Mouse (Mus musculus): ENCODE measurements around the gene Cd247. TPM values are rescaled to one million over a fixed set of nuclear protein-coding genes. Genes with fewer than 3 reads are reported as not detected.
A peak's percentile ranks its signal among the peaks of the same experiment; 100 is the strongest.

Cd247 gene
- polyA plus RNA-seq, 1 experiment: 17.2 TPM

DNA sequence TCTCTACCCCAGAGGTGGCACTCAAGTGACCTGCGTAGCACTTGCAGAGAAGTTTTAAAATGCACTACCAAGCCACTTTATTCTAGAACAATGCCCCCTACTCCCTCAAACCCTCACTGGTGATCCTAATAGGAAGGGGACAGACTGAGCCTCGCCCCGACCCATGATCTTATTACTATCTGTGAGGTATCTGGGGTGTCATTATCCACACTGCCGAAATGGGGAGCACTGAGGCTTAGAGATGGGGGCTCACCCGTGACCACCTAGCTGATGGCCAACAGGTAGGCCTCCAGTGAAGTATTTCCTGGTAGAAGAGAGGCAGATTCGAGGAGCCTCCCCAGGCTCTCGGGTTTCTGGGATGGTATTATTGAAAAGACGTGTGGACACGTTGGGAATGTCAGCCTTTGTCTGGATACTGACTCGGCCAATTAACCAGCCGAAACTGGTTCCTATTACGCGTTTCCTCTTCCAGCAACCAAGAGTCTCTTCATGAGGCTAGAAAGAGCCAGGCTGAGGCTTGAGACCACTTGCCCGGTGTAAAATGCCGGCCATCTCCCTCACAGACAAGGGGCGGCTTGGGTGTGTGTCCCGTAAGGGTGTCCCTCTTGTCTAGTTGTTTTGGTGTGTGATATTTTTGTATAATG lies 22.7 kb upstream of the Cd247 start:
- no peaks in the 10 kb centered on the region for H3K27me3 ChIP-seq (ENCODE audit: control insufficient read depth, insufficient read depth, low read length)

GRCm38 (mm10) chr1:165766295-165766890 lies 22.1 kb upstream of the Cd247 start:
- H3K27me3 ChIP-seq (ENCODE audit: control insufficient read depth, insufficient read depth, low read length): no peaks in the 10 kb centered on the region
- no peak for TF ChIP-seq CTCF (IDR thresholded peaks at IDR 0.05; ENCODE audit: control insufficient read depth, insufficient read depth, insufficient replicate concordance, low read depth, low read length)
- no peak for TF ChIP-seq POLR2A (IDR thresholded peaks at IDR 0.05; ENCODE audit: control insufficient read depth, low read depth, low read length)
- H3K4me3 ChIP-seq (ENCODE audit: control insufficient read depth, low read depth, low read length): no peak overlapping the region
- no peaks in the 10 kb centered on the region for H3K36me3 ChIP-seq (ENCODE audit: control insufficient read depth, insufficient read depth, low read length)
- H3K4me1 ChIP-seq (ENCODE audit: control insufficient read depth, insufficient read depth, low read length): peaks cover 6% of the 10 kb centered on the region
- no peak overlapping the region for H3K27ac ChIP-seq (ENCODE audit: control insufficient read depth, insufficient read depth, low read depth, low read length)

More for the DNA sequence above, 22.7 kb upstream of the Cd247 start:
- TF ChIP-seq CTCF (IDR thresholded peaks at IDR 0.05; ENCODE audit: control insufficient read depth, insufficient read depth, insufficient replicate concordance, low read depth, low read length) (no peak), POLR2A (IDR thresholded peaks at IDR 0.05; ENCODE audit: control insufficient read depth, low read depth, low read length) (no peak)
- H3K36me3 ChIP-seq (ENCODE audit: control insufficient read depth, insufficient read depth, low read length): no peaks in the 10 kb centered on the region
- no peak overlapping the region for H3K27ac ChIP-seq (ENCODE audit: control insufficient read depth, insufficient read depth, low read depth, low read length)
- H3K4me3 ChIP-seq (ENCODE audit: control insufficient read depth, low read depth, low read length): no peak overlapping the region
- H3K4me1 ChIP-seq (ENCODE audit: control insufficient read depth, insufficient read depth, low read length): peaks cover 6% of the 10 kb centered on the region

- H3K36me3 ChIP-seq (ENCODE audit: control insufficient read depth, insufficient read depth, low read length): no peaks in the 10 kb centered on the region
- H3K27me3 ChIP-seq (ENCODE audit: control insufficient read depth, insufficient read depth, low read length): no peaks in the 10 kb centered on the region
- H3K4me3 ChIP-seq (ENCODE audit: control insufficient read depth, low read depth, low read length): no peak overlapping the region
Measured at GRCm38 (mm10) chr1:165768894-165769512, 19.5 kb upstream of the Cd247 start.

GRCm38 (mm10) chr1:165770181-165770759 lies 18.2 kb upstream of the Cd247 start:
- H3K4me1 ChIP-seq (ENCODE audit: control insufficient read depth, insufficient read depth, low read length): peaks cover 4% of the 10 kb centered on the region
- TF ChIP-seq POLR2A (IDR thresholded peaks at IDR 0.05; ENCODE audit: control insufficient read depth, low read depth, low read length): no peak
- TF ChIP-seq CTCF (IDR thresholded peaks at IDR 0.05; ENCODE audit: control insufficient read depth, insufficient read depth, insufficient replicate concordance, low read depth, low read length): no peak
- H3K27me3 ChIP-seq (ENCODE audit: control insufficient read depth, insufficient read depth, low read length): no peaks in the 10 kb centered on the region
- H3K36me3 ChIP-seq (ENCODE audit: control insufficient read depth, insufficient read depth, low read length): no peaks in the 10 kb centered on the region
- no peak overlapping the region for H3K4me3 ChIP-seq (ENCODE audit: control insufficient read depth, low read depth, low read length)
- H3K27ac ChIP-seq (ENCODE audit: control insufficient read depth, insufficient read depth, low read depth, low read length): no peak overlapping the region

More at GRCm38 (mm10) chr1:165768894-165769512, 19.5 kb upstream of the Cd247 start:
- no peak for TF ChIP-seq POLR2A (IDR thresholded peaks at IDR 0.05; ENCODE audit: control insufficient read depth, low read depth, low read length)
- Histone ChIP-seq H3K4me1 (ENCODE audit: control insufficient read depth, insufficient read depth, low read length) (peaks cover 7% of the 10 kb centered on the region), H3K27ac (ENCODE audit: control insufficient read depth, insufficient read depth, low read depth, low read length) (no peak overlapping the region)

DNA sequence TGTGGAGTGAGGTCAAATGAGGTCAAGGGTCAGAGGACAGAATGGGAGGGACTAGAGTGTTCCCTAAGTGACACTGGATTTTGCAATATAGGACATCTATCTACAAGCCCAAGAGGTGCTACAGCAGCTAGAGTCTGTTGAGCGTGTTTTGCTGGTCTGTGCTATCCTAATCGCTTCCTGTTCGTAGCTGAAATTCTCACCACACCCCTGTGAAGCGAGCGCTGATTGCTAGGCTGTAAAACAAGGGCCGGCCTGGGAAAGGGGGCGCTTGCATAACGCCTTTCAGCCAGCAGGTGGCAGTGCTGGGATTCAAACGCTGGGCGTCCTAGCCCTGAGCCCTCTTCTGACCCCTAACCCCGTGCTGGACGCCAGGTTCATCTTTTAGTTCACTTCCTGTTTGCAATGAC lies 17.0 kb upstream of the Cd247 start:
- H3K27ac ChIP-seq (ENCODE audit: control insufficient read depth, insufficient read depth, low read depth, low read length): peak overlapping the region; percentile 20; the same call in 1 of the 2 replicates
- peak; percentile 92 for TF ChIP-seq CTCF (IDR thresholded peaks at IDR 0.05; ENCODE audit: control insufficient read depth, insufficient read depth, insufficient replicate concordance, low read depth, low read length)
- TF ChIP-seq POLR2A (IDR thresholded peaks at IDR 0.05; ENCODE audit: control insufficient read depth, low read depth, low read length): no peak
- H3K4me3 ChIP-seq (ENCODE audit: control insufficient read depth, low read depth, low read length): no peak overlapping the region
- H3K4me1 ChIP-seq (ENCODE audit: control insufficient read depth, insufficient read depth, low read length): peaks cover 4% of the 10 kb centered on the region
- H3K27me3 ChIP-seq (ENCODE audit: control insufficient read depth, insufficient read depth, low read length): no peaks in the 10 kb centered on the region
- no peaks in the 10 kb centered on the region for H3K36me3 ChIP-seq (ENCODE audit: control insufficient read depth, insufficient read depth, low read length)

- H3K36me3 ChIP-seq (ENCODE audit: control insufficient read depth, insufficient read depth, low read length): no peaks in the 10 kb centered on the region
- TF ChIP-seq POLR2A (IDR thresholded peaks at IDR 0.05; ENCODE audit: control insufficient read depth, low read depth, low read length) (no peak), CTCF (IDR thresholded peaks at IDR 0.05; ENCODE audit: control insufficient read depth, insufficient read depth, insufficient replicate concordance, low read depth, low read length) (no peak)
- no peaks in the 10 kb centered on the region for H3K27me3 ChIP-seq (ENCODE audit: control insufficient read depth, insufficient read depth, low read length)
- H3K27ac ChIP-seq (ENCODE audit: control insufficient read depth, insufficient read depth, low read depth, low read length): no peak overlapping the region; the same call in 1 of the 2 replicates
- H3K4me3 ChIP-seq (ENCODE audit: control insufficient read depth, low read depth, low read length): no peak overlapping the region
- peaks cover 4% of the 10 kb centered on the region for H3K4me1 ChIP-seq (ENCODE audit: control insufficient read depth, insufficient read depth, low read length)
Measured at GRCm38 (mm10) chr1:165771998-165772397, 16.5 kb upstream of the Cd247 start.
